Mouse (Mus musculus): ENCODE measurements around the gene Nyap1. TPM values are rescaled to one million over a fixed set of nuclear protein-coding genes. Genes with fewer than 3 reads are reported as not detected.

Nyap1 gene
- total RNA-seq, 2 experiments from 2014 or later: 0.05 to 0.45 TPM

DNA sequence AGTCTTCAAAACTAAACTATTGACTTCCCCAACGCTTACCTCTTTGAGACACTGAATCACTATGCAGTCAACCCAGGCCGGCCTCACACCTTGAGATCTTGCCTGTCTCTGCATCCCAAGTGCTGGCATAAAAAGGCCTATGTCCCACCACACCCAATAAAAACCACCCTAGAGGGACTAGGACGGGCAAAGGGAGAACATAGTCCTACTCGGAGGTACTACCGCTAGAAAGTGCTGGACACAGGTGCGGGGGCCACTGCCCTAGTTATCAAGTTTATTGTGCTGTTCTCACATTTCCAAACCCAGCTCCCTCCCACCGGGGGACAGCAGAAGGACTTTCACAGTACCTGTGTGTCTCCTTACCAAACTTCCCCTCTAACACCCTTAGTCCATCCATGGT, 40.3 kb upstream of the Nyap1 start:
- DNase-seq: no peak
- Histone ChIP-seq H3K27ac (no peak overlapping the region), H3K4me3 (no peak overlapping the region)
- intact Hi-C loops (cut with DNase I): loop anchor here (10.0 kb wide), 2 partner anchors 393 to 437 kb away; partner anchors contain the start of genes Ap4m1 and Mcm7
- no peak for TF ChIP-seq CTCF (IDR thresholded peaks at IDR 0.05)

DNA sequence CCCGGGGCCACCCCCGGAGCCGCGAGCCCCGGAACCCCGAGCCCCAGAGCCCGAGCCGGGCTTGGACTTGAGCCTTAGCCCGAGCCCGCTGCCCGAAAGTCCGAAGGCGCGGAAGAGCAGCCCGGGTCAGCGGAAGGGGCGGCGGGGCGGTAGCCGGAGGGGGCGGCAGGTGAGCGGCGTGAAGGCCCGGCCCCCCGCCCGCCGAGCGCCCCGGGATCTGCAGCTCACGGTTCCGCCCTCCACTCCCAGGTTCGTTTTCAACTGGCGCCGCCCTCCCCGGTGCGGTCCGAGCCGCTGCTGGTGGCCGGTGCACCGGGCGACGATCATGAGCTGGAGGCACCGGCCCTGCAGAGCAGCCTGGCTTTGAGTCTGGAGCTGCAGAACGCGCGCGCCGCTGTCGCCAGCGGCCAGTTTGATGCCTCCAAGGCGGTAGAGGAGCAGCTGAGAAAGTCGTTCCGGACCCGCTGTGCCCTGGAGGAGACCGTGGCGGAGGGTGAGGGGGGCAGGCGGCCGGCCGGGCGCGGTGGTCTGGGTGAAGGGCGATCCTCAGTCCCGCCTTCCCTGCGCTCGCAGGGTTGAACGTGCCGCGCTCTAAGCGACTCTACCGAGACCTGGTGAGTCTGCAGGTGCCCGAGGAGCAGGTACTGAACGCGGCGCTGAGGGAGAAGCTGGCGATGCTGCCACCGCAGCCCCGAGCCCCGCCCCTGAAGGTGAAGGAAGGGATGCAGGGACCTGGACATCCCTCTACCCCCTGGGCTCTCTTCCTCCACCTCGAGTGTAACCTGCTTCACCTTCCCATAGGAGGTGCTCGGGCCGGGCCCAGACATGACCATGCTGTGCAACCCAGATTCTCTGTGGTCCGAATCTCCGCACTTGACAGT, 37.9 kb upstream of the Nyap1 start:
- DNase-seq: peak; percentile 55
- intact Hi-C loops (cut with DNase I): loop anchor here (2.0 kb wide), 1 partner anchor 246 kb away; the partner anchor contains the start of genes Epo and Gnb2
- H3K4me3 ChIP-seq: peak overlapping the region; percentile 97
- no peak for TF ChIP-seq CTCF (IDR thresholded peaks at IDR 0.05)
- peak overlapping the region; percentile 96 for H3K27ac ChIP-seq

DNA sequence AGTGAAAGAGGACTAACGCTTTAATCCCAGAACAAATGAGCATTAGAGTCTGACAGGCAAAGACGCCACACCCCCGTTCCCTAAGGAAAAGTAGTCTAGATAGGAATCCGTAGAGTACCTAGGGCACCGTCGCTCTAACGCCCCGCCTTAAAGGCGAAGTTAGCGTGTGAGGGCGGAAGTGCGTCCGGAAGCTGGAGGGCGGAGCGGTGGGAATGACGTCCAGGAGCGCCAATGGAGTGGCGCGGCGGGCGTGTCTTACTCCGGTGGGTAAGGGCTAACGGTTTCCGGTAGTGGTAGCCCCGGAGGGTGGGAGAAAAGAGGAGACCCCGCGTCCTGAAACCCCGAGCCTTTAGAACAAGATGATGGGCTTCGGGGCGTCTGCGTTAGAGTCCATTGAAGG, 37.2 kb upstream of the Nyap1 start, which contains the start of gene Ppp1r35:
Gene Ppp1r35, plus strand, starts transcription at position 215 of the 400 bp plus-strand sequence.
- no peak for TF ChIP-seq CTCF (IDR thresholded peaks at IDR 0.05)
- H3K4me3 ChIP-seq: peak within 1 kb of the TSS; percentile 97
- DNase-seq: peak; percentile 97
- intact Hi-C loops (cut with DNase I): loop anchor here (2.0 kb wide), 1 partner anchor 246 kb away; the partner anchor contains the start of genes Epo and Gnb2
- peak within 1 kb of the TSS; percentile 96 for H3K27ac ChIP-seq

DNA sequence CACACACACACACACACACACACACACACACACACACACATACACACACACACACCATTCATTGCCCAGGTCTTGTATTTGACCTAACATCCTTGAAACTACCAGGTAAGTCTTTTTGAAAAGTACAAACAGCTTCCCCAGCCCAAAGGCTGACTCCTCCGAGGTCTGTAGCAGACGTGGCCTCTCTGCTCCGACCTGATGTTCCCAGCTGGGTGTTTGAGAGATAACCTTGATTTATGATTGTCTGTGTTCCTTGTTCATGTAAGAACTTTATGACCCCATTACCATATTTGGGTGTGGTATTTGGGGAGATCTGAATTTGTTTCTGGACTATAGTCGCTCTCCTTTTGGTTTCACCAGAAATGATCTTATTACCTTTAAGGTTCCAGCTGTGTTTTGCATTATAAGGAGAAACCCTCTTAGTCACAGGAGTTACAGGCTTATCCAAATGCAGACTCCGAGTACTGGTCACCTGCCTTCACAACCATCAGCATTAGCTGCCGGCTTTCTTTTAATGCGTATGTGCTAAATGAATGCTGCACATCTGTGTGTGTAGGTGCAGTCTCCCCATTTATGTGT, 35.9 kb upstream of the Nyap1 start:
- intact Hi-C loops (cut with DNase I): no loop called here
- DNase-seq: no peak
- Histone ChIP-seq H3K4me3 (no peak overlapping the region), H3K27ac (no peak overlapping the region)
- TF ChIP-seq CTCF (IDR thresholded peaks at IDR 0.05): no peak

DNA sequence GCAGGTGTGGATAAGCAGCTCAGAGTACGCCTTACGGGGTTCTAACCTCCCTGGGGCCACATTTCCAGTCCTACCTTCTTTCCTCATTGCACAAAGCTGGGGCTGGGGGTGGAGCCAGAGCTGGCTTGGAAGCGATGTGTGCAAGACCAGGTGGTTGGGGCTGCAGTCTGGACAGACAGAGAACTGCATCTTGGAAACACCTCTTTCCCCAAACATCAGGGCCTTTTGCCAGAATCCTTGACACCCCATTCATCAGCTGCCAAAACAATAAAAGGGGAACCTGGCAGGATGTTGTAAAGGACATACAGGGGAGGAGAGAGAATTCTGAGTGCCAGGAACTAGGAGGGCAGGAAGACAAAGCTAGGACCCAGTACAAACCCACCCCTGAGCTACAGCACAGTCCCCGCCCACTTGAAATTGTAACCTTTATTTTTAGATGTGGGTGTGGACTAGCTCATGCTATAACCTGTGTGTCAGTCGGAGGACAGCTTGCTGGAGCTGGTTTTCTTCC, 35.1 kb upstream of the Nyap1 start:
- DNase-seq: no peak
- no peak for TF ChIP-seq CTCF (IDR thresholded peaks at IDR 0.05)
- Histone ChIP-seq H3K4me3 (no peak overlapping the region), H3K27ac (no peak overlapping the region; the same call in 1 of the 2 replicates)
- intact Hi-C loops (cut with DNase I): no loop called here

DNA sequence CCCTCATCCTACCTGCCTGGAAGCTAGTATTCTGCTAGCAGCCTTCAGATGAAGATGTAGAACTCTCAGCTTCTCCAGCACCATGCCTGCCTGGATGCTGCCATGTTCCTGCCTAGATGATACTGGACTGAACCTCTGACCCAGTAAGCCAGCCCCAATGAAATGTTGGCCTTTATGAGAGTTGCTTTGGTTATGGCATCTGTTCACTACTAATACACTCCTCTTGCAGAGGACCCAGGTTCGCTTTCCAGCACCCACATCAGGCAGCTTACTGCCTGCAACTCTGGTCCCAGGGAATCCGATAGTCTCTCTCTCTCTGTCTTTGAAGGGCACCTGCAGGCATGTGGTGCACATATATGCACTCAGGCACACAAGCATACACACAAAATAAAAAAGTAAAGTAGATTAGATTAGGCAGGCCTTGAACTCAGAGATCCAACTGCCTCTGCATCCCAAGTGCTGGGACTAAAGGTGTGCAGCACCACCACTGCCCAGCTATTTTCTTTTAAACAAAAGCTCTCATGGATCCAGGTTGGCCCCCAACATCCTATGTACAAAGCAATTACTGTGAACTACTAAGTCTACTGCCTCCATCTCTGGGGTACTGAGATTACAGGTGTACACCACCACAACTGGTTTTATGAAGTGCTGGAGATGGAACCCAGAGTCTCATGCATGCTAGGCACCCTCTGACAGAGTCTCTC, 34.3 kb upstream of the Nyap1 start:
- no peak overlapping the region for H3K27ac ChIP-seq

DNA sequence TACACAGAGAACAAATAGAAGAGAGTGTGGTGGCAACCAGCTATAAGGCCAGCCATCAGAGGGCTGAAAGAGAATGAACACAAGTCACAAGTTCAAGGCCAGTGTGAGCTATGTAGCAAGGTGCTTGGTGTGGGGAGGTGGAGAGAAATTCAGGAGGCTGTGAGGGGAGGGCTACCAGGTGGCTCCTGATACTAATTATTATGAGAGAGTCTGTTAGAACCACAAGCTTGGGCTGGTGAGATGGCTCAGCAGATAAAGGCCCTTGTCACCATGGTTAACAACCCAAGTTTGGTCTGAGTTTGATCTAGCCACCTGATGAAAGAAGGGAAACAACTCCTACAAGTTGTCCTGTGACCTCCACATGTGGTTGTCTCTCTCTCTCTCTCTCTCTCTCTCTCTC, 31.3 kb upstream of the Nyap1 start:
- Histone ChIP-seq H3K27ac (no peak overlapping the region), H3K4me3 (no peak overlapping the region)
- TF ChIP-seq CTCF (IDR thresholded peaks at IDR 0.05): no peak
- intact Hi-C loops (cut with DNase I): no loop called here
- DNase-seq: no peak

More for the DNA sequence above, 34.3 kb upstream of the Nyap1 start:
- no peak overlapping the region for H3K4me3 ChIP-seq
- TF ChIP-seq CTCF (IDR thresholded peaks at IDR 0.05): no peak
- intact Hi-C loops (cut with DNase I): no loop called here
- peak; percentile 6 for DNase-seq

DNA sequence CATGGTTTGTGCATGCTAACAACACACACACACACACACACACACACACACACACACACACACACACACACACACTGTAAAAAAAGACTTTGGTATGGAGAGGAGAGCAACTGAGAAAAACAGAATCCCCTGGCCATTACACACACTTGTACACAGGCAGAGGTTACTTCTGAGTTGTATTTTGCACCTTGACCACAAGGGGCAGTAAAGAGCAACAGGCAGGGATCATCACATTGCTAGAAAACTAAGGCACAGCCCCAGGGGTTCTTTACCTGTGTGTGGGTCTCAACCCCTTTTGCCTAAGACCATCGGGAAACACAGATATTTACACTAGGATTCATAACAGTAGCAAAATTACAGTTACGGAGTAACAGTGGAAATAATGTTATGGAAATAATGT, 29.3 kb upstream of the Nyap1 start:
- intact Hi-C loops (cut with DNase I): no loop called here
- peak; percentile 76 for TF ChIP-seq CTCF (IDR thresholded peaks at IDR 0.05)
- no peak for DNase-seq
- Histone ChIP-seq H3K27ac (no peak overlapping the region), H3K4me3 (no peak overlapping the region)

DNA sequence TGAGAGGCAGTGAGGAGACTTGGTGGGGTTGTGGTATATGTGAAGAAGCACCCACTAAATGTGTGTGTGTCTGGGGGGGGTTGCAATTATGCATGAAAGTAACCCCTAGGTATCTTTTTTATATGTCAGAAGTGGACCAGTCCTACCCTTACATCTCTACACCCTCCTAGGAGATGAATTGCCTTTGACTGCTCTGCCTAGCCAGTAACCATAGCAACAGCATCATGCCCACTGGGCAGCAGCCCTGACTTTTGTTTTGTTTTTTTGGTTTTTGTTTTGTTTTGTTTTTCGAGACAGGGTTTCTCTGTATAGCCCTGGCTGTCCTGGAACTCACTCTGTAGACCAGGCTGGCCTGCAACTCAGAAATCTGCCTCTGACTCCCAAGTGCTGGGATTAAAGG, 27.1 kb upstream of the Nyap1 start:
- no peak overlapping the region for H3K27ac ChIP-seq
- intact Hi-C loops (cut with DNase I): no loop called here
- DNase-seq: peak; percentile 2
- no peak overlapping the region for H3K4me3 ChIP-seq
- TF ChIP-seq CTCF (IDR thresholded peaks at IDR 0.05): no peak

DNA sequence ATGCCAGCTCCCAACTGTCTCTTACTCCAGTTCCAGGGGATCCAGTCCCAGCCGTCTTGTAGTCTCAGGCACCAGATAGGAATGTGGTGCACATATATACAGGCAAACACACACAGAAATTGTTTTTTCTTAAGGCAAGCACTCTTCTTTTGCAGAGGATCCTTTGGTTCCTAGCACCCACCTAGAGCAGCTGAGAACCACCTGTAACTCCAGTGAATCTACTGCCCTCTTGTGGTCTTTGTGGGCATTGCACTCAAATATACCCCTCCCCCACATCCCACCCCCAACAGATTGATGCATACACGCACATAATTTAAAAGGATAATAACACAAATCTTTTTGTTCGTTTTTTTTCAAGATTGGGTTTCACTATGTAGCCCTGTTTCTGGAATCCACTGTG, 24.9 kb upstream of the Nyap1 start:
- intact Hi-C loops (cut with DNase I): no loop called here
- no peak for DNase-seq
- Histone ChIP-seq H3K27ac (no peak overlapping the region), H3K4me3 (no peak overlapping the region)
- peak; percentile 65 for TF ChIP-seq CTCF (IDR thresholded peaks at IDR 0.05)

DNA sequence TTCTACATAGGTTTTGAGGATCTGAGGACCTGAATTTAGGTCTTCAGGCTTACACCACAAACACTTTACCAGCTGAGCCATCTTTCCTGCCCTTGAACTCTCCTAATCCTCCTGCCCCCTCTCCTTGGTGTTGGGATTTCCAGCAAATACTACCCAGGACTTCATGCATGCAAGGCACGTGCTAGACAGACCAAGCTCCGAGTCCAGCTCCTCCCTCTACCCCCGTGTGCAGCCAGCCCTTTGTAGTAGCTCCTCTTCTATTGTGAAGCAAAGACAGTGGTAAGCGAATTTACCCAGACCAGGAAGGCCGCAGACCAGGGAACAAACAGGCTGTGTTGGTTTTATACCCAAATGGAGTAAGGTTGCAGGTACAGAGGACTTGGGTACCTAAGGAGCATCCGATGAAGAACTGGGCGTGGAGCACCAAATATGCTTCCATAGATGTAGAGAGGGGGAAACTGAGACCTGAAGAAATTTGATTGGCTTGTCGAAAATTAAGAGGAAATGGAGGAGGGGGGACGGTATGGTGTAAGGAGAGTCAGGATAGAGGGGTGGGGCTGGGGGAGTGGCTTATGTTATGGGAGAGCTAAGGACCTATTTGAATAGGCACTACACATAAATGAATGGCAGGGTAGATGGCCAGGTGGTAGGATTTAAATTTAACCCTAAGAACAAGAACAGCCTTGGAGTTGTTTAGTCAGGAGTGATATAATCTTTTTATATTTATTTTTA, 23.4 kb upstream of the Nyap1 start:
- no peak overlapping the region for H3K27ac ChIP-seq
- intact Hi-C loops (cut with DNase I): no loop called here
- DNase-seq: no peak
- H3K4me3 ChIP-seq: no peak overlapping the region
- TF ChIP-seq CTCF (IDR thresholded peaks at IDR 0.05): no peak

DNA sequence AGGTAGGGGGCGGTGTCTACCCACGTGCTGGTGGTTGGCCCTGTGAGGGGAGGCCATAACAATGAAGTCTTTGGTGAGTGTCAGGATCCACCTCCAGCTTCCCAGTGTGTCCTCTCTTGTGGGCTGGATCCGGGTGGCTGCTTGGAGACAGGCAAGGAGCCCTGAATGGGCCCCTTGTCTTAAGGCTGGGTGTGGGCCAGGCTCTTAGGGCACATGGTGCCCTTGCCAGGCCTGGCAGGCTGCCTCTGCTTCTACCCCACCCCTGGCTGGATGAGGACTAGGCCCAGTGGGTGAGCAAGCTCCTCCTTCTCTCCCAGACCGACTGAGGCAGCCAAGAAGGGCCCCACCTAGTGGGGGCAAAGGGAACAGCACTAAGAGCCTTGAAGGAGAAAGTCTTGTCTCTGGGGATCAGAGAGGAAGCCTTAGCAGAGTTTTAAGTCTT, 18.6 kb upstream of the Nyap1 start:
- DNase-seq: peak; percentile 91
- Histone ChIP-seq H3K4me3 (no peak overlapping the region), H3K27ac (peak overlapping the region; percentile 75)
- intact Hi-C loops (cut with DNase I): loop anchor here (5.0 kb wide), 2 partner anchors 178 to 278 kb away; no protein-coding TSS in a partner anchor
- peak; percentile 88; the same call in 1 of the 2 replicates for TF ChIP-seq CTCF (IDR thresholded peaks at IDR 0.05)
